Mouse (Mus musculus) frontal cortex, adult 2 months (tissue): Measurements from ENCODE around the gene Taar4. TPM values are rescaled to one million over a fixed set of nuclear protein-coding genes. Genes with fewer than 3 reads are reported as not detected.

ENCODE experiments used
- DNase-seq, 2 experiments: peaks; one replicate each; pipeline ENCODE4 v3.0.0; 2022; ENCODE audit warnings: low spot score in 1 of 2; ENCODE audit errors: extremely low spot score in 1 of 2
- polyA plus RNA-seq: library from polyadenylated mRNA; depleted of rRNA; stranded (reverse); fragments of >200 nt; gene quantifications from 2 replicates; pipeline ENCODE4 v1.2.3, GENCODE M21; 2012; rRNA removed

Taar4 gene
- not detected in 2 replicates for polyA plus RNA-seq

- no peak for DNase-seq
Measured at GRCm38 (mm10) chr10:23960444-23960915, at the start of gene Taar4. Taar4 (plus strand) TSS chr10:23960494.

DNA sequence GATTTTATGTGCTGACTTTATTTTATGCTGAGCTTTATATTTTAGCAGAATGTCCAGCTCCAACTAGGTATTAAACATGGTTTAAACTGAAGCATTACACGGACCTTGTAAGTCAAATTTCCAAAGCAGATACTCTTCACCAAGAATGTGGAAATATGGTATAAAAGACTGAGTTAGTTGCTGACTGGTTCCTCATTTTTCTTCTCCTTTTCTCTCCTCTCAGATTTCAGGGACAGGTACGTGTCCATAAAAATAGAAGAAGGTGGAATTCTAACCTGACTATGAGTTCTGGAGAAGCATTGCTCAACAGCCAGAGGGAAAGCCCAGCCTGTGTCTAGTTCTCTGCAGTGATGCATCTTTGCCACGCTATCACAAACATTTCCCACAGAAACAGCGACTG is 40.2 kb upstream of the Taar4 start, which contains the start of gene Taar1:
Gene Taar1, plus strand, starts transcription at position 301 of the 400 bp plus-strand sequence.
- DNase-seq = no peak

DNA sequence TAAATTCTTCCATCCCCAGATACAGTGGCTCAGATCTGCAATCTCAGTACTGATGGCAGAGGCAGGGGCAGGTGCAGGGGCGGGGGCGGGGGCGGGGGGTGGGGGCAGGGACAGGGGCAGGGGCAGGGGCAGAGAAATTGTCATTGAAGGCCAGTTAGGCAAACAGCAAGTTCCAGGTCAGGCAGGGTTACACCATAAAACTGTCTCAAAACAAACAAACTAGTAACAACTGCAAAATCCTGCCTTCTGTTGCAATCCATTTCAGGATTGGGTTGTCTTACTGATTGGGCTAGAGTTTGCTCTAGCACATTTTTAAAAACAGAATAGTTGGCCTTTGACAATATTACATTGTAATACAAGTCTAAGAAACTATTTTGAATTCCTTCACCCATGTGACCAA is 37.8 kb upstream of the Taar4 start:
- no peak for DNase-seq

- no peak for DNase-seq
Measured at GRCm38 (mm10) chr10:23923941-23924340, 36.4 kb upstream of the Taar4 start.

DNA sequence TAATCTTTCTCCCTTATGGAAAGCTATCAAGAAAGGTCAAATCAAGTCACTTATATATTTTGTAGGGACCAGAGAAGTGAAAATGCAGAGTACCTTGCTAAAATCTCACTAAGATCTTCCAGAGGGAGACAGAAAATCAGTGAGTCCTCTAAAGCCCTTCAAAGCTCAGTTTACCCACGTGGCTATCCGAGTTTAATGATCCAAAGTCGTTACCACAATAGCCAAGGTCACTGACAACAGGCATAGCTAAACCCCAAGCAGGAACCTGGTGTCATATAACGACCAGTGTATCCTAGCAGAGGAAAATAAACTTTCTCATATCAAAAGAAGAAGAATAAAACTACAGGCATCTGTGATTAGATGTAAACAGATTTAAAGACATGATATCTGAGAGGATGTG is 22.7 kb upstream of the Taar4 start:
- no peak for DNase-seq

- no peak for DNase-seq
Measured at GRCm38 (mm10) chr10:23938312-23938711, 22.0 kb upstream of the Taar4 start, which contains the start of gene Taar2. Taar2 (plus strand) TSS chr10:23938572.

DNA sequence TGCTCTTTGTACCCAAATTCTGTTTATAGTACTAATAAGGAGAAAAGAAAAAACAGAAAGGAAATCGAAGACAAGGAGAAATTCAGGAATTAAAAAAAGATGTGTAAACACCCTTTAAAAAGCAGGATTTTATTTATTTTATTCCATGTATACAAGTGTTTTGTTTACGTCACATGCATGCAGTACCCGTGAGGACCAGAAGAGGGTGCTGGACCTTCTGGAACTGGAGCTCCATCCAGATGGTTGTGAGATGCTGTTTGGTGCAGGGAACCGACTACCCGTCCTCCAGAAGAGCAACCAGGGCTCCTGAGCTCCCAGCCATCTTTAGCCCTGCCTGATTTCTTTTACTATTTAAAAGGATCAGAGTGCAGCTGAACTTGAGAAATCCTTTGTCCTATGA is 17.8 kb upstream of the Taar4 start:
- DNase-seq = no peak

DNA sequence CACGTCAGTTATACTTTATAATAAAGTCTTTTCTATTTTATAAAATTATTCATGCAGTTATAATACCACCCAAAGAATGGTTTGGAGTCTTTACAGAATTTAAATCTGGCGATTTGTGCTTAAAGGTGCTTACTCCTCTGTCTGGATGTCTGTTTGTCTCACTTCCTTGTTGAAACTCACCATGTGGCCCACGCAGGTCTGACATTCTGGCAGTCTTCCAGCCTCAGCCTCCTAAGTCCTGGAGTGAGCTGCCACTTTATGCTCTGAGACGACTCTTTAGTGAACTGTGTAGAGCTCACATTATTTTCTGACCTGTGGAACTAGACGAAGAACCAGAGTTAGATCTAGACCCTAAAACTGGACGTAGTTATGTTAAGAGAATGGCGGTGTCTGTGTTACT is 12.3 kb upstream of the Taar4 start:
- DNase-seq = no peak

- peak; percentile 7 to 25 for DNase-seq
Measured at GRCm38 (mm10) chr10:23949508-23950005, 10.7 kb upstream of the Taar4 start, which contains the start of gene Taar3. Taar3 (plus strand) TSS chr10:23949558.

GRCm38 (mm10) chr10:23951714-23952113 is 8.6 kb upstream of the Taar4 start:
- no peak for DNase-seq

GRCm38 (mm10) chr10:23959071-23959470 is 1.2 kb upstream of the Taar4 start:
- no peak for DNase-seq

DNA sequence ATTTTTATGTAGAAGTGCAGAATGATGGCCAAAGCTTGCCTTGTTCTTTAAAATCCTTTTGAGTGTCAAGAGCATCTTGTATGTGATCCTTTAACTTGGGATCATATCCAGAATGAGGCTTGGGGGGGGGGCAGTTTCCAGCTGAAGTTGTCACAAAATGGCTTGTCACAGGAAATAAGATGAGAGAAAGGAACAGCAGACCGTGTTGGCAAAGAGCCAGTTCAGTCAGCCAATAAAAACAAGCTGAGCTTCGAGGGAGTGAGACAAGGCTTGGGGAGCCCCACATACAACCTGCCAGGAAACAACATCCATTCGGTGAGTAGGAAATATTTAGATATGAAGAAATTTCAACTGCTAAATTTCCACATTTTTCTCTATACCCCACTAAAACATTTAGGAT is 3.1 kb downstream of the Taar4 start:
- DNase-seq = no peak

GRCm38 (mm10) chr10:23964921-23965610 is 4.8 kb downstream of the Taar4 start:
- no peak for DNase-seq

DNA sequence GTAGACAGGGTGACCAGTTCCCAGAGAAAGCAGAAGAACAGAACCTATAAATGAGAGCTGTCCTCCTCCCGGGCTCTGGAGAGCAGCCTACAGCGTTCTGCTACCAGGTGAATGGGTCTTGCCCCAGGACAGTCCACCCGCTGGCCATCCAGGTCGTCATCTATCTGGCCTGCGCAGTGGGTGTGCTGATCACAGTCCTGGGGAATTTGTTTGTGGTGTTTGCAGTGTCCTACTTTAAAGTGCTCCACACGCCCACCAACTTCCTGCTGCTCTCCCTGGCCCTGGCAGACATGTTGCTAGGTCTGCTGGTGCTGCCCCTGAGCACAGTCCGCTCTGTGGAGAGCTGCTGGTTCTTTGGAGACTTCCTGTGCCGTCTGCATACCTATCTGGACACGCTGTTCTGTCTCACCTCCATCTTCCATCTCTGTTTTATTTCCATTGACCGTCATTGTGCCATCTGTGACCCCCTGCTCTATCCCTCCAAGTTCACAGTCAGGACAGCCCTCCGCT is 10.4 kb downstream of the Taar4 start, which contains the start of gene Taar5:
Gene Taar5, plus strand, starts transcription at position 51 of the 510 bp plus-strand sequence.
- no peak for DNase-seq

DNA sequence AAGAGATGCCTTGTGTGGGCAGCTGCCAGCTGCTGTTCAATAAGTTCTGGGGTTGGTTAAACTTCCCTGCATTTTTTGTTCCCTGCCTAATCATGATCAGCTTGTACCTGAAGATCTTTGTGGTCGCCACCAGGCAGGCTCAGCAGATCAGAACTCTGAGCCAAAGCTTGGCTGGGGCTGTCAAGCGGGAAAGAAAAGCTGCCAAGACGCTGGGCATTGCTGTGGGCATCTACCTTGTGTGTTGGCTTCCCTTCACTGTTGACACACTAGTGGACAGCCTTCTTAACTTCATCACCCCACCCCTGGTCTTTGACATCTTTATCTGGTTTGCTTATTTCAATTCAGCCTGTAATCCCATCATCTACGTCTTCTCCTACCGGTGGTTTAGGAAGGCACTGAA is 11.0 kb downstream of the Taar4 start:
- no peak for DNase-seq

DNA sequence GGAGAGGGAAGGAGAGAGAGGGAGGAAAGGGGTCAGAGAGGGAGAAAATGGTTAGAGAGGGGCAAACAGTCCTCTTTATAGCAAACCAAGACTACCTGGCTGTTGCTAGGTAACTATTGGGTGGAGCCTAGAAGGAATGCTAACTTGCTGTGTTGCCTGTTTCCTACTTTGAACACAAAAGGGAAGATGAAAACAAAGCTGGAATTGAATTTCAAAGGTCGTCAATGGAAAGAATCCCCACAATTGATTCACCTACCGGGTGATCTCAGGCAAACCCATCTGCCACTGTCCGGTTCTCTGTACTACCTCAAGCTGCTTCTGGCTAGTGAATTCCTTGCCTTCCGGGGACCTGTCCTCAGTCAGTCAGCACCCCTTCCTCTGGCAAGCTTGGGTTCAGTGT is 17.7 kb downstream of the Taar4 start:
- DNase-seq = no peak

DNA sequence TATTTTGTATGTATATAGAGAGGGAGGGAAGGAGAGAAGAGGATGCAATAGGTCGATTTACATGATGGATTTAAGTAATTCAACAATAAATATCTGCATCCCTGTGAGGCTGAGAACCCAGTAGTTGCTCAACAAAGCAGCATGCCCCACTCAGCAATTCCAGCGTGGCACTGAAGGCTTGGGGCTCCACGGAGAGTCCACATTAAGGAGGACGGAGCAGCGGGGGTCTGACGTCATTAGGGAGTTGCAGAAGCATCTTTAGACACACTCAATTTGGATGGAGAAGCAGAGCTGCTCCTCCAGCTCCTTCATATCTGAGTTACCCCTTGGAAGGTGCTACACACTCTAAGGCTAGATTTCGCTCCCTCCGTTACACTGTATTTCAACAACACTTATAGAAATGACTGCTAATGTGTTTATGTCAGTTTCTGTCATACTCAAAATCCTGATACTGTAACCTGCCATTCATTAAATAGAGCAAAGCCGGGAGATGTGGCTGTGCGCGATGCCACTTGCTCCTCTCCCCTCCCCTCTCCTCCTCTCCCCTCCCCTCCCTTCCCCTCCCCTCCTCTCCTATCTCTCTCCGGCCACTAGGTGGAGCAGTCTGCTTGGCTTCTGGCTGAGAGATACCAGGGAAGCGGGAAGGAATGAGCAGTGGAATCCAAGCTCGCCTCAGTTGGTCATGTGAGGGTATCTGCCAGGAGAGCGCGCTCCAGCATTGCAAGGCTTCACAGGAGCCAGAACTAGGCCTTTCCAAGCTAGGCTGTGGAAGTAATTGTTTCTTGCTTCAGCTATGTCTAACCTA is 18.8 kb downstream of the Taar4 start:
- peak; percentile 25 to 84 for DNase-seq

DNA sequence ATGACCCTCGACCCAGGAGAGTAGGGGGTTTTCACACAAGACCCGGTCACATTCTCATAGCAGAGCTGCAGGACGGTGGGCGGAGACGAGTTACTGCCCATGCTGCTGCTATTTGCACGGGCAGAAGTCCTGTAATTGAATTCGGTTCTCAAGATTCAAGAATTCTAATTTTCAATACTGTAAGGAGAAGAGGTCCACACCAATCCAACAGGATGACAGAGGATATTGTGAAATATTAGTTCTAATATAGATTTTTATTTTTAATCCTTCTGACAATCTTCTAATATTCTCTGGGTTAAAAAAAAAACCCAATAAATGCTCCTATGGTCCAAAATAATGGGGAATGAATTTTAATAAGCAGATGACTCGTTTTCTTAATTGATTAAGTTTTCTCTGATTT is 25.3 kb downstream of the Taar4 start, which contains the start of gene Taar6:
Gene Taar6, minus strand, starts transcription at position 101 of the 400 bp plus-strand sequence.
- DNase-seq = no peak

GRCm38 (mm10) chr10:23986419-23986818 is 26.1 kb downstream of the Taar4 start:
- no peak for DNase-seq

DNA sequence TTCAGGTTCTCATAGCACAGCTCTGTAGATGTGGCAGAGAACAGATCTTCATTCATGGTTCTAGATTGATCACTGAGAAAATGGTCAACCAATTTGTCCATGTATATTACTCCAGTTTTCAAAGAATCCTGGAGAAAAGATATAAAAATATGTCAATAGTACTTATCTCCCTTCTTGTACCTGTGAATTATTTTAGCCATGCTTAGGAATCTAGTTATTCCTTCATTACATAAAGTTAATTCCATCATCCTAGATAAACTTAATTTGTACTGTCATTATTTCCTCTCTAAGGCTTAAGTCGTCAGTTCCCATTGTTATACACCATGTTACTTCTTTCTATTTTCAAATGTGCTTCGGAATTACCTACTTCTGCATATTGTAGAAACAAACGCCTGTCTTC is 33.1 kb downstream of the Taar4 start, which contains the start of gene Taar7a:
Gene Taar7a, minus strand, starts transcription at position 101 of the 400 bp plus-strand sequence.
- DNase-seq = no peak

GRCm38 (mm10) chr10:23999639-24000038 is 39.3 kb downstream of the Taar4 start, which contains the start of gene Taar7b:
Taar7b (plus strand) TSS chr10:23999939.
- DNase-seq = no peak
